Mouse (Mus musculus) retina, embryonic 14.5 days (tissue): ENCODE measurements at regions not wholly inside any gene's neighbourhood (a gene's known extent, or its start where the extent isn't known, plus 50 kb on each side); places are given as distances from the start of the nearest gene placed in this dataset.

Source experiments
- DNase-seq: peaks from one replicate; pipeline ENCODE4 v3.0.0-alpha.2; 2015; ENCODE audit warnings: low spot score

GRCm38 (mm10) chr8:75353786-75354185 is 52.6 kb downstream of the Gm10358 start:
- DNase-seq: no peak

- DNase-seq: no peak
These were observed 56.2 kb downstream of the Gm10358 start for GRCm38 (mm10) chr8:75350141-75350540.

- no peak for DNase-seq
These were observed 58.3 kb downstream of the Gm10358 start for GRCm38 (mm10) chr8:75348047-75348446.

- no peak for DNase-seq
These were observed 85.8 kb downstream of the Gm10358 start for GRCm38 (mm10) chr8:75320614-75321013.

GRCm38 (mm10) chr8:75318526-75318925 is 87.9 kb downstream of the Gm10358 start:
- no peak for DNase-seq

GRCm38 (mm10) chr8:75315886-75316285 is 90.5 kb downstream of the Gm10358 start:
- peak; percentile 78 for DNase-seq

GRCm38 (mm10) chr8:75309463-75309862 is 95.7 kb downstream of the Rasd2 start:
- no peak for DNase-seq

GRCm38 (mm10) chr8:75291921-75292320 is 78.2 kb downstream of the Rasd2 start:
- DNase-seq: no peak

- DNase-seq: no peak
These were observed 76.2 kb downstream of the Rasd2 start for GRCm38 (mm10) chr8:75289933-75290332.
